In genomic region chr6:86474072-86474471, GRCm38 (mm10) we compare ENCODE assay signal across 25 mouse cellular contexts. TPM values are rescaled to one million over a fixed set of nuclear protein-coding genes. Genes with fewer than 3 reads are reported as not detected.
A peak's percentile ranks its signal among the peaks of the same experiment; 100 is the strongest.
DNase-seq lines count a peak whose midpoint lies in the region; ATAC-seq and TF ChIP-seq lines count a peak whose summit lies in the region.
"Had no signal": no experiment of that assay in that cellular context is flagged by ENCODE, and none has a peak within 500 bp of the region (broad histone marks: within the 10 kb centered on the region; RNA-seq: fewer than 3 reads in every experiment).

No protein-coding gene starts in this region.

- TF ChIP-seq RAD21 in MEL (IDR thresholded peaks at IDR 0.05; ENCODE audit: low read depth, low read length), result no peak

- H3K79me2 ChIP-seq in MEL (ENCODE audit: control insufficient read depth, insufficient read depth, low read length, poor library complexity), result peaks cover 6% of the 10 kb centered on the region; the same call in 1 of the 2 replicates

- H3K4me1 ChIP-seq in heart, postnatal 0 days (ENCODE audit: control insufficient read depth, insufficient read depth), result peaks cover 67% of the 10 kb centered on the region
- H3K4me1 ChIP-seq in E14TG2a.4 (replicated peaks; ENCODE audit: low read depth, low read length), result peaks cover 52% of the 10 kb centered on the region
- peaks cover 13 to 36% of the 10 kb centered on the region in 2 experiments for H3K4me1 ChIP-seq in MEL (ENCODE audit: control insufficient read depth in 1 of 2, insufficient read depth in 2 of 2, low read length in 2 of 2)

- no peak for ATAC-seq in heart, postnatal 0 days (ENCODE audit: insufficient read depth, low read depth)
- ATAC-seq: forebrain, embryonic 15.5 days; midbrain, embryonic 15.5 days had no signal

- DNase-seq in heart, adult 11 months, result peak; percentile 93
- DNase-seq in heart, postnatal 25 days (ENCODE audit: low spot score), result no peak
- no peak for DNase-seq in heart, postnatal 0 days (ENCODE audit: low spot score)
- no peak for DNase-seq in heart, postnatal 4 days
- peak; percentile 30 for DNase-seq in MEL (ENCODE audit: low read depth, low spot score)
- DNase-seq in frontal cortex, postnatal 14 days (ENCODE audit: low spot score in 2 of 2), result no peak
- DNase-seq: adrenal gland, postnatal 25 days; cerebellum, adult 9-11 months; gastrocnemius, postnatal 36 days; kidney, adult 2 months; left cerebral cortex, postnatal 4 days; right cerebral cortex, postnatal 14 days had no signal

- no peaks in the 10 kb centered on the region for H3K27me3 ChIP-seq in heart, postnatal 0 days (ENCODE audit: control insufficient read depth, insufficient read depth, low read length)
- H3K27me3 ChIP-seq in E14TG2a.4 (ENCODE audit: insufficient read depth, low read length) (no peaks in the 10 kb centered on the region), MEL (ENCODE audit: control insufficient read depth in 1 of 2, insufficient read depth in 2 of 2, low read length in 2 of 2) (no peaks in the 10 kb centered on the region)
- H3K27me3 ChIP-seq: embryonic facial prominence, embryonic 15.5 days; forebrain, embryonic 15.5 days; hindbrain, embryonic 13.5 days; limb, embryonic 15.5 days; midbrain, embryonic 15.5 days; neural tube, embryonic 12.5 days had no signal

- H3K4me3 ChIP-seq in heart, postnatal 0 days (ENCODE audit: low read depth, low read length), result no peak overlapping the region
- H3K4me3 ChIP-seq in E14TG2a.4 (replicated peaks; ENCODE audit: low read length), result peak overlapping the region; percentile 84
- no peak overlapping the region; a peak in 1 of 4 replicates for H3K4me3 ChIP-seq in MEL (ENCODE audit: control insufficient read depth in 1 of 2, insufficient read depth in 1 of 2, low read depth in 2 of 2, low read length in 2 of 2)
- H3K4me3 ChIP-seq: embryonic facial prominence, embryonic 15.5 days; hindbrain, embryonic 13.5 days; left cerebral cortex, adult 2 months; limb, embryonic 15.5 days; midbrain, embryonic 15.5 days; neural tube, embryonic 12.5 days had no signal

- H3K9ac ChIP-seq in heart, postnatal 0 days (replicated peaks; ENCODE audit: low read depth, low read length), result no peak overlapping the region
- H3K9ac ChIP-seq in MEL (ENCODE audit: control insufficient read depth, low read depth, low read length, poor library complexity, severe bottlenecking), result no peak overlapping the region; the same call in 1 of the 2 replicates
- H3K9ac ChIP-seq: embryonic facial prominence, embryonic 15.5 days; forebrain, embryonic 15.5 days; limb, embryonic 15.5 days; midbrain, embryonic 15.5 days had no signal

- peaks cover 11% of the 10 kb centered on the region for H3K36me3 ChIP-seq in heart, postnatal 0 days (replicated peaks; ENCODE audit: control insufficient read depth, insufficient read depth, low read length)
- H3K36me3 ChIP-seq in E14TG2a.4 (ENCODE audit: insufficient read depth, low read length) (peaks cover 31% of the 10 kb centered on the region), MEL (ENCODE audit: control insufficient read depth in 1 of 2, insufficient read depth in 2 of 2, low read length in 2 of 2) (peaks cover 0 to 28% of the 10 kb centered on the region in 2 experiments; a peak in 3 of 4 replicates)

- TF ChIP-seq POLR2A in MEL (IDR thresholded peaks at IDR 0.05; ENCODE audit: control insufficient read depth in 1 of 2, insufficient read depth in 1 of 2, low read depth in 1 of 2, low read length in 2 of 2, poor library complexity in 1 of 2), result no peak

- 89% methylated on average over 5 of the region's 5 CpGs for WGBS in heart, postnatal 0 days

- no peak for TF ChIP-seq EP300 in heart, postnatal 0 days (IDR thresholded peaks at IDR 0.05; ENCODE audit: low read depth)
- no peak for TF ChIP-seq EP300 in MEL (IDR thresholded peaks at IDR 0.05; ENCODE audit: low read depth in 1 of 2, low read length in 2 of 2)

- H3K4me2 ChIP-seq in heart, postnatal 0 days (ENCODE audit: low read depth, low read length), result no peak overlapping the region
- H3K4me2 ChIP-seq: forebrain, embryonic 15.5 days had no signal

- intact Hi-C loops in heart, postnatal 25 days (cut with DNase I), result no loop called here

- H3K9me3 ChIP-seq in heart, postnatal 0 days (replicated peaks; ENCODE audit: control insufficient read depth, low read length), result no peaks in the 10 kb centered on the region
- H3K9me3 ChIP-seq in E14TG2a.4 (ENCODE audit: low read length) (no peaks in the 10 kb centered on the region), MEL (replicated peaks; ENCODE audit: insufficient read depth, low read length) (no peaks in the 10 kb centered on the region)
- H3K9me3 ChIP-seq: embryonic facial prominence, embryonic 15.5 days; forebrain, embryonic 15.5 days; hindbrain, embryonic 13.5 days; limb, embryonic 15.5 days; midbrain, embryonic 15.5 days; neural tube, embryonic 12.5 days had no signal

- no peak for TF ChIP-seq CTCF in heart, postnatal 0 days (IDR thresholded peaks at IDR 0.05; ENCODE audit: low read depth)
- no peak for TF ChIP-seq CTCF in E14TG2a.4 (conservative IDR thresholded peaks at IDR 0.05; ENCODE audit: low read length)
- TF ChIP-seq CTCF in MEL (IDR thresholded peaks at IDR 0.05 in 2 of 3, conservative IDR thresholded peaks at IDR 0.05 in 1 of 3; ENCODE audit: control insufficient read depth in 1 of 3, insufficient read depth in 1 of 3, low read depth in 2 of 3, low read length in 3 of 3, poor library complexity in 1 of 3, severe bottlenecking in 1 of 3), result no peak

- peak overlapping the region; percentile 95 for H3K27ac ChIP-seq in heart, postnatal 0 days (ENCODE audit: low read depth)
- H3K27ac ChIP-seq in MEL (ENCODE audit: control insufficient read depth, low read depth, low read length), result peak overlapping the region; percentile 37

TF ChIP-seq in MEL, 35 proteins besides CTCF, POLR2A, EP300 and RAD21:
- no peak for TF ChIP-seq MEF2A (IDR thresholded peaks at IDR 0.05; ENCODE audit: extremely low read depth, insufficient replicate concordance, low read depth, low read length, poor library complexity, severe bottlenecking)
- TF ChIP-seq POLR2AphosphoS5 (IDR thresholded peaks at IDR 0.05; ENCODE audit: borderline replicate concordance, low read depth, low read length), result no peak
- no peak for TF ChIP-seq UBTF (IDR thresholded peaks at IDR 0.05; ENCODE audit: borderline replicate concordance, insufficient read depth, low read depth, low read length)
- TF ChIP-seq ETS1 (IDR thresholded peaks at IDR 0.05; ENCODE audit: low read depth, low read length), result no peak
- no peak for TF ChIP-seq ZKSCAN1 (IDR thresholded peaks at IDR 0.05; ENCODE audit: low read depth, low read length)
- TF ChIP-seq CHD2 (IDR thresholded peaks at IDR 0.05; ENCODE audit: low read length), result no peak
- TF ChIP-seq USF2 (IDR thresholded peaks at IDR 0.05; ENCODE audit: borderline replicate concordance in 1 of 2, insufficient read depth in 1 of 2, low read depth in 1 of 2, low read length in 2 of 2), result no peak
- no peak for TF ChIP-seq USF1 (IDR thresholded peaks at IDR 0.05; ENCODE audit: low read depth, low read length)
- no peak for TF ChIP-seq MAZ (IDR thresholded peaks at IDR 0.05; ENCODE audit: low read depth, low read length)
- no peak for TF ChIP-seq NRF1 (IDR thresholded peaks at IDR 0.05; ENCODE audit: insufficient read depth, low read depth, low read length, poor library complexity, severe bottlenecking)
- TF ChIP-seq MYC (IDR thresholded peaks at IDR 0.05; ENCODE audit: low read depth, low read length), result no peak
- TF ChIP-seq ZC3H11A (IDR thresholded peaks at IDR 0.05; ENCODE audit: low read depth, low read length), result no peak
- no peak for TF ChIP-seq E2F4 (IDR thresholded peaks at IDR 0.05; ENCODE audit: borderline replicate concordance, low read depth, low read length)
- no peak for TF ChIP-seq ZMIZ1 (IDR thresholded peaks at IDR 0.05; ENCODE audit: low read depth, low read length)

RNA-seq across cellular contexts. Expression of gene C87436, which starts 35.9 kb away (rescaled TPM):
- total RNA-seq in heart, postnatal 25 days (2021), result 10 to 100 TPM in 1 of 2 experiments, 1 to 10 TPM in 1; 9.1 to 12.4 TPM
- total RNA-seq in heart, postnatal 0 days (2014; rRNA removed; ENCODE audit: low replicate concordance), result 9.1 and 9.9 TPM in 2 replicates
- 16.4 and 16.9 TPM in 2 replicates for polyA plus RNA-seq in heart, postnatal 0 days (2015; fragmentation: Nextera tagmentation; extraction: Ambion mirVana)
- 10 to 100 TPM; 10.4 to 11.2 TPM for total RNA-seq in heart, postnatal 4 days (2021)
- total RNA-seq in MEL (2012; rRNA removed), result 10.9 and 11.6 TPM in 2 replicates
- polyA plus RNA-seq in MEL (2012; ENCODE audit: insufficient read depth in 1 of 2, insufficient read length in 2 of 2, low read depth in 1 of 2, low replicate concordance in 2 of 2, missing spikeins in 1 of 2), result 10 to 100 TPM in 1 of 2 experiments, not detected in 1; 18.5 TPM

RNA-seq across cellular contexts. Expression of gene Gm44790, which starts 47.6 kb away (rescaled TPM):
- under 1 TPM in 1 of 2 experiments, not detected in 1; 0.36 TPM for total RNA-seq in heart, postnatal 25 days (2021)
- 0.46 TPM in 1 of 2 replicates, not detected in the other for total RNA-seq in heart, postnatal 0 days (2014; rRNA removed; ENCODE audit: low replicate concordance)
- polyA plus RNA-seq in heart, postnatal 0 days (2015; fragmentation: Nextera tagmentation; extraction: Ambion mirVana), result not detected in 2 replicates
- total RNA-seq in heart, postnatal 4 days (2021), result not detected
- 0.77 and 0.88 TPM in 2 replicates for total RNA-seq in MEL (2012; rRNA removed)
- polyA plus RNA-seq in MEL (2012; ENCODE audit: insufficient read depth in 1 of 2, insufficient read length in 2 of 2, low read depth in 1 of 2, low replicate concordance in 2 of 2, missing spikeins in 1 of 2), result under 1 TPM in 1 of 2 experiments, not detected in 1; 0.29 TPM
- total RNA-seq: adrenal gland, postnatal 25 days; common myeloid progenitor, adult 5-6 weeks; layer of hippocampus, postnatal 10 days; left cerebral cortex, adult 2 months; left cerebral cortex, postnatal 4 days; megakaryocyte-erythroid progenitor cell, adult 5-6 weeks had no signal
- polyA plus RNA-seq: embryonic facial prominence, embryonic 15.5 days; forebrain, embryonic 15.5 days; hindbrain, embryonic 13.5 days; kidney, postnatal 0 days; liver, embryonic 16.5 days; midbrain, embryonic 15.5 days; neural tube, embryonic 12.5 days had no signal

RNA-seq across cellular contexts. Expression of gene Pcbp1, which starts 52.0 kb away (rescaled TPM):
- total RNA-seq in heart, postnatal 25 days (2021), result 100 to 1,000 TPM; 153 to 166 TPM
- 46.2 and 55.2 TPM in 2 replicates for total RNA-seq in heart, postnatal 0 days (2014; rRNA removed; ENCODE audit: low replicate concordance)
- polyA plus RNA-seq in heart, postnatal 0 days (2015; fragmentation: Nextera tagmentation; extraction: Ambion mirVana), result 276 and 285 TPM in 2 replicates
- total RNA-seq in heart, postnatal 4 days (2021), result 100 to 1,000 TPM; 227 to 230 TPM
- total RNA-seq in MEL (2012; rRNA removed), result 74.2 and 83.5 TPM in 2 replicates
- polyA plus RNA-seq in MEL (2012; ENCODE audit: insufficient read depth in 1 of 2, insufficient read length in 2 of 2, low read depth in 1 of 2, low replicate concordance in 2 of 2, missing spikeins in 1 of 2), result 100 to 1,000 TPM in 1 of 2 experiments, not detected in 1; 385 TPM

Comparison
In these comparisons a context has a peak if more than half of its experiments do, and no peak if none do; other contexts are left out.
1. DNase-seq: peak in heart, adult 11 months (single experiment) and MEL (single experiment); none in heart, postnatal 25 days (single experiment), heart, postnatal 0 days (single experiment), heart, postnatal 4 days (single experiment) and frontal cortex, postnatal 14 days (0 of 2).